Mouse (Mus musculus) megakaryocyte-erythroid progenitor cell, adult 5-6 weeks (primary cell): ENCODE data around the gene Dlk2. TPM values are rescaled to one million over a fixed set of nuclear protein-coding genes. Genes with fewer than 3 reads are reported as not detected.

Experiments used
- ATAC-seq: replicated peaks from 2 replicates; pipeline ENCODE4 v1.8.0; 2016; ENCODE audit warnings: mild to moderate bottlenecking, inconsistent platforms; ENCODE audit not compliant: severe bottlenecking, poor library complexity, low FRiP score, low TSS enrichment
- total RNA-seq, 2 experiments: library from RNA; stranded (forward) in 1 of 2; stranded (reverse) in 1 of 2; fragments of 200-1000, 215-1000 nt in 1 of 2; fragments of >200 nt in 1 of 2; fragmentation: Nextera tagmentation in 1 of 2; gene quantifications; 2 replicates each; pipeline ENCODE4 v1.2.3; 2014 to 2017

The Dlk2 gene
- total RNA-seq (2014; fragmentation: Nextera tagmentation): not detected in 2 replicates
- not detected in 2 replicates for total RNA-seq (2017)

DNA sequence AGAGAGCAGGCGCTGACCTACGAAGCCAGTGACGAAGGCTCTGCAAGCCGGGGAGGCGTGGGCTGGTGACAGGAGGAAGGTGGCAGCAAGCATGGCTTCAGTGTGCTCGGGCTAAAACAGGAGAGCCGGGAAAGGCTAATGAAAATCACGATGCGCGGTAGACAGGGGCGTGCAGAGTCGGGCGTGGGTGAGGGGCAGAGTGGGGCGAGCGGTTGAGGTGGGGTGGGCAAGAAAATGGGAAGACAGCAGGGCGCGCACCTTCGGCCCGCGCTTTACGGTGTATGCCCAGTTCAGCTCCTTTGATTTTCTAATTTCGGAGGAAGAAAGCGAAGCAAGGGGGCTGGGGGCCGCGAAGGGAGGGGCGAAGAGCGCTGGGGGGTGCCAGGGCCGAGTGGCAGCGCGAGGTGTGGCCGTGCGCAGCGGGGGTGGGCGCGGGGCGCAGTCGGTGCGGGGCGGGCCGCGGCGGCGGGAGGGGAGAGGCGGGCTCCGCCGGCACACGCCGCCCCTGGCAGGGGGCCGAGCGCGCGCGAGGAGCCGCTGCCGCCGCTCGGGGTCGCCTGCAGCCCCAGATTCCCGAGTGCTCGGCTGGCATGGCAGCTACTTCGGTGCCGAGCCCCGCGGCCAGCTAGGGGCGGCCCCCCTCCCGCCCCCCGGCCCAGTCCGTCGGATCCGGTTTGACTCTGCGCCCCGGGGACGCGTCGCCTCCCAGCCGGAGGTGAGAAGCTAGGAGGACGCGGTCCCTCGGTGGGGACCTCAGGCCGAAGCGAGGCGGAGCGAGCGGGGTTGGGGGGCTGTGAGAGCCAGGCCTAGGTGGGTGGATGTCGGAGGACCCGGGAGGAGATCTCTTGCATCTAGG is at the start of gene Dlk2:
Dlk2 (plus strand) TSS at position 58 of the 856 bp plus-strand sequence.
- ATAC-seq: no peak

DNA sequence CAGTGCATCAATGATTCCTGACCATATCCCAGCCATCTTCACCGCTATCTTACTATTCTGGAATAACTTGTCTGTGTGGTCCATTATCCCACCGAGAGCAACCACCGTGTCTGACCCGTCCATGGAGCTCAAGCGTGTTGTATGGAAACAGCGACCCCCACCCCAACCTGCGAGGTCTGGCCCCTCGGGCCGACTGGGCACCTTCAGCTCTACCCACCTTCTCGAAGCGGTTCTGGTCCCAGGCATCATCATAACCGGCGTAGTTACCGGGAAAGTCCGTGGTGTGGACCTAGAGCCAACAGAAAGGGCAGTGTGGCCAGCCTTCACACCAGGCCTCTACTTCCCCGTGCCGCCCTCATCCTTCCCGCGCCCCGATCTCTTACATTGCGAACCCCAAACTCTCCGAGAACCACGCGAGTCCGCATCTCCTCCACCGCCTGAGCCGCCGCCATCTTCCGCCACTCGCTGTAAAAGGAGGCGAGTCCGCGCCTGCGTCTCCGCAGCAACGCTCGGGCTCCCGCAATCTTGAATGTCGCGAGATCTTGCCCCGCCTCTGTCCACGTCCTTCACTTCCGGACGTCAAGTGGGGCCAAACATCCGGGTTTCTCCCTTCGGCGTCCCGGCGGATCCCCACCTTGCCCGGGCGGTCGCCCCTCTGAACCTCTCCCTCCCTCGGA is 49.6 kb upstream of the Dlk2 start, which contains the start of the genes Polr1c and Yipf3:
Polr1c (minus strand) TSS at position 543 of the 677 bp plus-strand sequence.
Yipf3 (plus strand) TSS at position 569 of the 677 bp plus-strand sequence.
- peak; percentile 86 for ATAC-seq

- peak; percentile 8; the same call in 1 of the 2 replicates for ATAC-seq
These were observed 49.1 kb upstream of the Dlk2 start for GRCm38 (mm10) chr17:46248189-46248522.

- ATAC-seq: no peak
These were observed 46.0 kb upstream of the Dlk2 start for GRCm38 (mm10) chr17:46251174-46251573.

GRCm38 (mm10) chr17:46252571-46253451 is 44.4 kb upstream of the Dlk2 start:
- ATAC-seq: no peak

GRCm38 (mm10) chr17:46253452-46254084 is 43.7 kb upstream of the Dlk2 start, which contains the start of gene Lrrc73:
Gene Lrrc73, plus strand, starts transcription at chr17:46253531.
- peak; percentile 70 for ATAC-seq

- ATAC-seq: no peak
These were observed 43.1 kb upstream of the Dlk2 start for GRCm38 (mm10) chr17:46254106-46254505.

GRCm38 (mm10) chr17:46255147-46255546 is 42.1 kb upstream of the Dlk2 start:
- no peak for ATAC-seq

- no peak for ATAC-seq
These were observed 38.8 kb upstream of the Dlk2 start for GRCm38 (mm10) chr17:46258279-46259053.

DNA sequence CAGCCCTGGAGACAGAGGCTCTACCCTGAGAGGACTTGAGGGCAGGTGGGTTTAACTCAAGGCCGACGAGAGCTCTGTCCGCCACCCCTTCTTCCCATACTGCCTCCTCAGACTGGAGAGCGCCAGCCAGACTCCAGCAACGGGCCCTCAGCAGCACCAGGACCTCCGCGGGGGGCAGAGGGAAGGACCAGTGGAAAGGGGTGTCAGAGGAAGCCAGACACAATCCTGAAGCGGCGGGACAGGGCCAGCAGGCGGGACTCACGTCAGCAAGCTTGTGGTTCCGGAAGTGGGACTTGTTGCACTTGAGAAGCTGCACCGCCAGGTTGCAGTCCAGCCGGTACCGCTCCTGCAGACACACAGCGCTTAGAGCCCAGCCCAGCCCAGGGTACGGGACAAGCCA is 37.5 kb upstream of the Dlk2 start:
- ATAC-seq: no peak

GRCm38 (mm10) chr17:46262201-46262694 is 35.0 kb upstream of the Dlk2 start:
- ATAC-seq: no peak

DNA sequence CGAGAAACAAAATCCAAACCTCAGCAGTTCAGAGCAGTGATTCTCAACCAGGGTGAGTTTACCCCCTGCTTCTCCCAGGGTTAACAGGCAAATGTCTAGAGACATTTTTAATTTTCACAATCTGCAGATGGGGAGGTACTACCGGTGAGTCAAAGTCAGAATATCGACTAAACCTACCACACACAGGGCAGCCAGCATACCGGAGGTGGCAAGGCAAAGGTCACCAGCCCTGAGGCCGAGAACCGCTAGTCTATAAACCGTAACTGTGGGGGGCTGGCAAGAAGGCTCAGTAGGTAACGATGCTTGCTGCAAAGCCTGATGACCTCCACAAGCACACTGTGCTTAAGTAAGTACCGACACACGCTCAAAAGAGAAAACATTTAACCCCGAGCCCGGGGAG is 31.7 kb upstream of the Dlk2 start:
- ATAC-seq: no peak

DNA sequence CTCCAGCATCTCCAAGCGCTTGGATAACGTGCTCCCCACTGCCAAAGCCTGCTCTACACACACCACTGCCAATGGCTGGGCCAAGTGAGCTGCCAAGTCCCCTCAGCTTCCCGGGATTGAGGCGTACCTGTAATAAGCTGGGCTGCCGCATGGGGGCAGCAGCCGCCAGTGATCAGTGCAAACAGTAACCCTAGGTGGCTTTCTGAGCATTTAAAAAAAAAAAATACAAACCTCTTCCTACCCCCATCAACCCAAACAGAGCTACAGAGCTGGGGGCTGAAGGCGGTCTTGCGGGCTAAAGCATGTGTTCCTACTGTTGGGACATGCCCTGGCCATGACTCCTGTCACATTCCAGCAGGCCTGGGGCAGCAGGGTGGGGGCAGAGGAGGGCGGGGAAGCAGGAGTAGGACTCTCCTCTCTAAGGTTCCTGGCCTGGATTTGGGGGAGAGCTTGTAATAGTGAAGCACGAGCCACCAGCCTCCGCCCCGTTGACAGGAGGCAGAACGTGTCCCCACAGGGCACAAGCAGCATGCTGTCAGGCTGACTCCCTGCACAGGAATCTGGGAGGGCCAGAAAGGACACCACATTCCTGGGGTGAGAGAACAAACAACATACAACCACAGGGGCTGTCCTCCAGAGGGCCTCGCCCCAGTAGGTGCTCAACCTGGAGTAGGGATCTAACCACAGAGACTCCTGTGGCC is 31.2 kb upstream of the Dlk2 start:
- ATAC-seq: peak; percentile 76

GRCm38 (mm10) chr17:46266986-46267385 is 30.2 kb upstream of the Dlk2 start:
- no peak for ATAC-seq

- ATAC-seq: no peak
These were observed 29.7 kb upstream of the Dlk2 start for GRCm38 (mm10) chr17:46267511-46267910.

DNA sequence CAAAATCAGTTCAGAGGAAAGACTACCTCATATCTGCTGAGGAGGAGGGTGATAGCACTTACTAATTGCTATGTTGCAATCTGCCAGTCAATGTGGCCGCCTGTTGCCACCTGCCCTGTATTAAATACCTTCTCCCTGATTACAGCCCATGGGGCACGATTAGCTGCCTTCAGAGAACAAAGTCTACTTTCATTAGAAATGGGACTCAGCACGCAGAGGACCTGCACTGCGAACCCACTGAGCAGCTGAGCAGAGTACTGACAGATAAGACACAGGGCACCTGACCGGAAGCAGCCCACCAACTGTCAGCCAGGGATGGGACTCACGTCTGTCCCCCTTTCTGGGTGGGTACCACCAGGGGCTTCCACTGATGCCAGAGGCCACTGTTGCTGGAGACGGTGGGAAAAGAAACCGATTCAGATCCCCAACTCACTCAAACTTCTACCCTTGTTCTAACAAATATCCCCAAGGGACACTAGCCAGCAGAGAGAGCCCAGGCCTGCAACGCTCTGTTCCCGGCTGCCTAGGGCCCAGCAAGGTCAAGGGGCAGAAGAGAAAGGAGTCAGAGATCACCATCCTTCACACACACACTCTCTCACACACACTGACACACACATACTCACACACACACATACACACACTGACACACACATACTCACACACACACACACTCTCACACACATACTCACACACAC is 29.0 kb upstream of the Dlk2 start:
- ATAC-seq: no peak
